Mouse (Mus musculus) inflammation-experienced regulatory T-cells, adult 6 months (primary cell): ENCODE results near the gene Fmnl3. TPM values are rescaled to one million over a fixed set of nuclear protein-coding genes. Genes with fewer than 3 reads are reported as not detected.
A peak's percentile ranks its signal among the peaks of the same experiment; 100 is the strongest.

ENCODE experiments used
- ATAC-seq: one replicate; pipeline ENCODE4 v1.8.0; 2017
- polyA plus RNA-seq, 3 experiments: library from polyadenylated mRNA; unstranded; fragments of 100-300 nt; shearing (Covaris generic); gene quantifications; one replicate each; pipeline ENCODE4 v1.2.1; 2017

The Fmnl3 gene
- polyA plus RNA-seq, 3 experiments from 2014 or later: 5.5 to 13.4 (median 9.2) TPM

GRCm38 (mm10) chr15:99316314-99317266, 53.7 kb downstream of the Fmnl3 start:
- ATAC-seq: peak; percentile 65

- no peak for ATAC-seq
Observed at GRCm38 (mm10) chr15:99314891-99315290, 55.4 kb downstream of the Fmnl3 start.

- ATAC-seq: no peak
Observed at GRCm38 (mm10) chr15:99310617-99311016, 59.7 kb downstream of the Fmnl3 start.

- no peak for ATAC-seq
Observed at GRCm38 (mm10) chr15:99309549-99309948, 60.7 kb downstream of the Fmnl3 start.

GRCm38 (mm10) chr15:99307476-99307875, 62.8 kb downstream of the Fmnl3 start:
- ATAC-seq: no peak

DNA sequence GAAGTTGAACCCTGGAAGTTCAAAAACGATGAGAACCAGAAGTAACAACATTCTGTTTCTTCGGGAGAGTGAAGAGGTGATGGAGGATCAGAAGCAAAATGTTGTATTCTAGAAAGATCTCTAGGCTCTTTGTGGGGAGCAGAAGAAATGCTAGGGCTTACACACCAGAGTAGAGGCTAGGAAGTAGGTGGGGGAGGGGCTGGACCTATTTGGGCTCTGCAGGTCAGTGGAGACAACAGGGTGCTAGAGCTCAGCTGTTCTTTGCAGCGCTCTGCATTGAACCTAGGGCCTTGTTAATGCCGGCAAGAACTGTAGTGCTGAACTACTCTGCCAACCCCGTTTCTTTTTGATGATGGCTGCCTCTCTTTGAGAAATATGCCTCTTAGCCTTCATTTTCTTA, 74.1 kb downstream of the Fmnl3 start:
- no peak for ATAC-seq

- no peak for ATAC-seq
Observed at GRCm38 (mm10) chr15:99295484-99295981, 74.7 kb downstream of the Fmnl3 start, which contains the start of gene Fam186b. TSS of gene Fam186b (minus strand) at chr15:99295888.

DNA sequence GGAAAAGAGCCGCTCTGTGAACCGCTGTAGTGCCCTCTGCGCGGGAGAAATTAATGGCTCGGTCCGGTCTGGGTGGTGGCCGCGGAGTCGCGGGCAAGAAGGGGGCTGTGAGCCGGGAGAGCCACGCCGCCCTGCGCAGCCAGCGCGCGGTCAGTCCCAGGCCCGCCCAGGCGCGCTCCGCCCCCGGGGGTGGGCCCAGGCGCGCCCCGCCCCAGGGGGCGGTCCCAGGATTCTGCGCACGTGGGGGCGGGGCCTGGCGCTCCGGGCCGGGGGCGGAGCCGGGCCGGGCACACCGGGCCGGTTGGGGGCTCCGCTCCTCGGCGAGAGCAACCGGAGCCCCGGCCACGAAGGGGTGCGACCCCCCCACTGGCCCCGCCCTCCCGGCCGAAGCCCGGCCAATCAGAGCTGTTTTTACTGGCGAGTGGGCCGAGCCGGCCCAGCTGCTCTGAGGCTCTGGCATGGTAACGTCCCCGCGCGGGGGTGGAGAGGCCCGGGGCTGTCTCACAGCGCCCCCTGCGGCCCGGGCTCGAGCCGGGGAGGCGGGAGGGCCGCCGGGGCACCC, 75.4 kb downstream of the Fmnl3 start, which contains the start of gene Prpf40b:
TSS of gene Prpf40b (plus strand) at position 275 of the 562 bp plus-strand sequence.
- peak; percentile 77 for ATAC-seq

GRCm38 (mm10) chr15:99294287-99294686, 76.0 kb downstream of the Fmnl3 start:
- peak; percentile 46 for ATAC-seq

DNA sequence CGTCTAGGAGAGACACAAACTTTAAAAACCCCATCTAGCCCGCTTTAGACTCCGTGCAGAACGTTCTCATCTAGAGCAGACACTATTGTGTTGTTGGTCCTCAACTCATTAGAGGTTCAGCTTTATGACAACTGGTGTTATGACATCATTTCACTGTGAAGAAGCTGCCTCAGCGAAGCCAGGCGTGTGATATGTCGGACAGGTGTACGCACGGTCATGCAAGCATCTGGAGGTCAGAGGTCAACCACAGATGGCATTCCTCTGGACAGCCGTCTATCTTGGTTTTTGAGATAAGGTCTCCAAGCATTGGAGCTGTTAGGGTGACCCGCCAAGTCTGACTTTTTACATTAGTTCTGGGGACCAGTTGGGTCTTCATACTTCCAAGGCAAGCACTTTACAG, 79.7 kb downstream of the Fmnl3 start:
- no peak for ATAC-seq

DNA sequence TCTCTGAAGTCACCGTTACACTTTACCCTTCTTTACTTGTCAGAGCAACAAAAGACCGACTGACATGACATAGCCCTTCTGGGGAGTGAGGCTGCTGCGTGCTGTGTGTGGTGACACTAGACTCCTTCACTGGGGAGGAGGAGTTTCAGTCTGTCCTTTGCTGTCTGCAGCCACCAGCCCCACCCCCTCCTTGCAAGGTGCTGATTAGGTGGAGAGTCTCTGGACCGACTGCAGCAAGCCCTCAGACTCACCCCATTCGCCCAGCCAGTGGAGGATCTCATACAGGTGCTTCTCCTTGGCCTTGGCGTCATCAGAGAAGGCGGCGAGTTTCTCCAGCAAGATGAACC, 85.1 kb downstream of the Fmnl3 start:
- no peak for ATAC-seq

GRCm38 (mm10) chr15:99284527-99285188, 85.6 kb downstream of the Fmnl3 start:
- peak; percentile 25 for ATAC-seq

DNA sequence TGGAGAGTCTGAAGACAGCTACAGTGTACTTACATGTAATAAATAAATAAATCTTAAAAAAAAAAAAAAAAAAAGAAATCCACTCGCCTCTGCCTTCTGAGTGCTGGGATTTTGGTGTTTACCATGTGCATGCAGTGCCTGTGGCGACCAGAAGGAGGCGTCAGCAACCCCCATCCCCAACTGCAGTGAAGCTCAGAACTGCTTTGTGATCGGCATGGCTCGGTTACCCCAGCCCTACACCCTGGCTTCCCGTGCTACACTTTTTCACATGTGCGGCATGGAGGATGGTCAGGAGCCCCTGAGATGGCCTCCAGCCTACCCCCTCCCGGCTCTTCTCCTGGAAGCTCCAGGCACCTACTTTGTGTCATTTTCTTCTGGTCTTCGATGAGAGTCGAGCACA, 86.8 kb downstream of the Fmnl3 start:
- ATAC-seq: no peak

DNA sequence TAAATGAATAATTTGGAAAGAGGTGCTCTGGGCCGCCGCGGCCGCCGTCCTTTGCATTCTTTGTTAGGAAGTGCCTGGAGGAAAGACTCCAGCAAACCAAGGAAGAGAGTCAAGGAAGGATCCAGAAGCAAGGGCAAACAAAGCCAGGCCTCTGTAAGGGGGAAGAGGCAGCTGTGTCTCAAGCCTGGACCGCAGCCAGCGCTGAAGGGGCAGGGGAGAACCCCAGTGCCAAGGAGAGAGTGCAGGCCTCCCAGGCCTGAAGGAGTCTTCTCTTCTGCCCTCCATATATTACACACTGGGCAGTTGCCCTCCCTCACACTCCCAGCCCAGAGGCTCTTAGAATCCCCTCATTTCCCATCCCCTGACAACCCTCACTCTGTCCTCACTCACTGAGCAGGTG, 92.0 kb downstream of the Fmnl3 start:
- ATAC-seq: no peak

GRCm38 (mm10) chr15:99276095-99276494, 94.2 kb downstream of the Fmnl3 start:
- peak; percentile 63 for ATAC-seq

Other genes with a start within 250 kb of the Fmnl3 start
- gene Spats2, start 244.6 kb downstream of the Fmnl3 start, polyA plus RNA-seq: under 1 TPM in 1 of 3 experiments, not detected in 2; 0.17 TPM
- gene Kcnh3, start 145.6 kb downstream of the Fmnl3 start, polyA plus RNA-seq: not detected
- 10 to 100 TPM; 48.4 to 56.9 (median 49.1) TPM for gene Mcrs1, start 118.5 kb downstream of the Fmnl3 start, polyA plus RNA-seq
- 10 to 100 TPM in 2 of 3 experiments, 1 to 10 TPM in 1; 1.6 to 14.9 (median 10.3) TPM for gene Prpf40b, start 75.4 kb downstream of the Fmnl3 start, polyA plus RNA-seq
- under 1 TPM in 2 of 3 experiments, not detected in 1; 0.29 to 0.48 TPM for gene Fam186b, start 74.6 kb downstream of the Fmnl3 start, polyA plus RNA-seq
- gene Tmbim6, start 22.4 kb upstream of the Fmnl3 start, polyA plus RNA-seq: 1,000 to 10,000 TPM; 1,026 to 1,183 (median 1,027) TPM
- gene Nckap5l, start 87.3 kb upstream of the Fmnl3 start, polyA plus RNA-seq: 1 to 10 TPM in 1 of 3 experiments, under 1 TPM in 2; 0.10 to 1.9 (median 0.78) TPM
- gene Bcdin3d, start 104.2 kb upstream of the Fmnl3 start, polyA plus RNA-seq: 10 to 100 TPM; 16.9 to 30.8 (median 30.6) TPM
- gene Faim2, start 157.7 kb upstream of the Fmnl3 start, polyA plus RNA-seq: under 1 TPM in 2 of 3 experiments, not detected in 1; 0.03 to 0.15 TPM
- gene Aqp2, start 208.6 kb upstream of the Fmnl3 start, polyA plus RNA-seq: not detected
- not detected for gene Aqp5, start 220.3 kb upstream of the Fmnl3 start, polyA plus RNA-seq
- not detected for gene Aqp6, start 230.9 kb upstream of the Fmnl3 start, polyA plus RNA-seq